8 mouse cellular contexts compared by ENCODE assay signal in the genomic region with DNA sequence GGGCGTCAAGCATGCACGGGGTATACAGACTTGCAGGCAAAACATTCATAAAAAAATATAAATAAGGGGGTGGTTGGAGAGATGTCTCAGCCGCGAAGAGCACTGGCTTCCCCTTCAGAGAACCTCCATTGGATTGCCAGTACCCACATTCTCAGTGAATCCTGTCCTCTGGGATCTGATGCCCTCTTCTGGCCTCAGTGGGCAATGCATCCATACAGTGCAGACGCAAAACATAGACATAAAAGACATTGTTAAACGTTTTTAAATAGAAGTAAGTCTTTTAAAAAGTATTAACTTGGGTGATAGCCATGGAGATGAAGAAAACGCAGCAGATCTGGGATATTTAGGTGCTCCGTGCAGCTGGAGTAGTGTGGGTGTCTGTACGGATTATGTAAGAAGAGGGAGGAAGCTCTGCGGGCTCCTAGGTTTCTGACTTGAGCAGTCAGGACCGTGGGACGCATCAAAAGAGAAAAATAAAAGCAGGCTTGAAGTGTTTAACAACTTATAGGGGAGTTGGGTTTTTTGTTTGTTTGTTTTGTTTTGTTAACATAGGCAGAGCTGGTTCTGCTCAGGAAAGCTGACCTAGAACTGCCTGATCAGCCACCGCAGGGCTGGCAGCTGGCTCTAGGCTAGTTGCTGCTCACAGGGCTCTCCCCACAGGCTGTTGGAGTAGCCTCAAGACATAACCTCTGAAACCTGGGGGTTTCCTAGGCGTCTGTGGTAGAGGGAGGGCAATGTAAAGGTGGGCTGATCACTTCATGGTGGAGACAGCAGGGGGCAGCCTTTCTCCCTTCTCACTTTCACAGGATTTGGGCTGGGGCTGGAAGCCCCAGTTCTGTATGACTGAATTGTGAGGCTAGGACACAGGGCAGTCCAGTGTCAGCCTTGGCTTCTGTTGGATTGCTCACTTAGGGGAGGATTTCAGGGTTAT. TPM values are rescaled to one million over a fixed set of nuclear protein-coding genes. Genes with fewer than 3 reads are reported as not detected.
DNase-seq lines count a peak whose midpoint lies in the region; ATAC-seq and TF ChIP-seq lines count a peak whose summit lies in the region.
"Had no signal": no experiment of that assay in that cellular context is flagged by ENCODE, and none has a peak within 500 bp of the region (broad histone marks: within the 10 kb centered on the region; RNA-seq: fewer than 3 reads in every experiment).

No protein-coding gene starts in this region.

- H3K4me1 ChIP-seq in MEL (ENCODE audit: control insufficient read depth in 1 of 2, insufficient read depth in 2 of 2, low read length in 2 of 2), result peaks cover 0 to 6% of the 10 kb centered on the region in 2 experiments; a peak in 2 of 4 replicates

- peaks cover 2% of the 10 kb centered on the region; the same call in 1 of the 2 replicates for H3K79me2 ChIP-seq in MEL (ENCODE audit: control insufficient read depth, insufficient read depth, low read length, poor library complexity)

- H3K36me3 ChIP-seq in MEL (ENCODE audit: control insufficient read depth in 1 of 2, insufficient read depth in 2 of 2, low read length in 2 of 2), result peaks cover 0 to 3% of the 10 kb centered on the region in 2 experiments; a peak in 1 of 4 replicates
- no peaks in the 10 kb centered on the region for H3K36me3 ChIP-seq in splenic B cell, adult 2 months (ENCODE audit: control insufficient read depth, insufficient read depth, low read length, poor library complexity, severe bottlenecking)

- no peak for TF ChIP-seq EP300 in MEL (IDR thresholded peaks at IDR 0.05; ENCODE audit: low read depth in 1 of 2, low read length in 2 of 2)

- H3K27ac ChIP-seq in left cerebral cortex, adult 2 months, result peak overlapping the region; percentile 54
- H3K27ac ChIP-seq in MEL (ENCODE audit: control insufficient read depth, low read depth, low read length), result 0 out of 2 replicates have a peak overlapping the region, but pooled peaks have one; percentile 19

- H3K9ac ChIP-seq in MEL (ENCODE audit: control insufficient read depth, low read depth, low read length, poor library complexity, severe bottlenecking), result peak overlapping the region; percentile 51

- peak; percentile 49 for TF ChIP-seq RAD21 in MEL (IDR thresholded peaks at IDR 0.05; ENCODE audit: low read depth, low read length)

- H3K9me3 ChIP-seq in MEL (replicated peaks; ENCODE audit: insufficient read depth, low read length), result no peaks in the 10 kb centered on the region

- H3K27me3 ChIP-seq in MEL (ENCODE audit: control insufficient read depth in 1 of 2, insufficient read depth in 2 of 2, low read length in 2 of 2), result no peaks in the 10 kb centered on the region
- no peaks in the 10 kb centered on the region for H3K27me3 ChIP-seq in splenic B cell, adult 2 months (ENCODE audit: control insufficient read depth, insufficient read depth, low read length, poor library complexity, severe bottlenecking)

- no peak for TF ChIP-seq POLR2A in MEL (IDR thresholded peaks at IDR 0.05; ENCODE audit: control insufficient read depth in 1 of 2, insufficient read depth in 1 of 2, low read depth in 1 of 2, low read length in 2 of 2, poor library complexity in 1 of 2)

- peak; percentile 34 for ATAC-seq in granulocyte monocyte progenitor cell, adult 5-6 weeks (replicated peaks; ENCODE audit: poor library complexity, severe bottlenecking)

- peak; percentile 56 for TF ChIP-seq CTCF in left cerebral cortex, adult 2 months (IDR thresholded peaks at IDR 0.05)
- peak; percentile 75 to 84 (median 79) for TF ChIP-seq CTCF in MEL (IDR thresholded peaks at IDR 0.05 in 2 of 3, conservative IDR thresholded peaks at IDR 0.05 in 1 of 3; ENCODE audit: control insufficient read depth in 1 of 3, insufficient read depth in 1 of 3, low read depth in 2 of 3, low read length in 3 of 3, poor library complexity in 1 of 3, severe bottlenecking in 1 of 3)

- DNase-seq in left cerebral cortex, adult 2 months (ENCODE audit: extremely low spot score in 1 of 2, low spot score in 2 of 2), result peak in 1 of 2 experiments; percentile 37
- DNase-seq in left cerebral cortex, postnatal 14 days (ENCODE audit: low spot score in 2 of 2), result no peak
- DNase-seq in MEL (ENCODE audit: low read depth, low spot score), result peak; percentile 83
- peak; percentile 65 for DNase-seq in splenic B cell, adult 2 months (ENCODE audit: low read depth, low spot score)
- no peak for DNase-seq in gastrocnemius, adult 8-10 months (ENCODE audit: low spot score in 2 of 2)
- no peak for DNase-seq in layer of hippocampus, adult 9-11 months

- H3K4me3 ChIP-seq in left cerebral cortex, adult 2 months, result no peak overlapping the region
- H3K4me3 ChIP-seq in MEL (ENCODE audit: control insufficient read depth in 1 of 2, insufficient read depth in 1 of 2, low read depth in 2 of 2, low read length in 2 of 2), result peak overlapping the region; percentile 32 to 76
- H3K4me3 ChIP-seq: myocyte had no signal

- intact Hi-C loops in left cerebral cortex, adult 2 months (cut with DNase I), result loop anchor here (5.0 kb wide), 1 partner anchor 69 kb away; no protein-coding TSS in a partner anchor
- intact Hi-C loops in left cerebral cortex, postnatal 14 days (cut with DNase I), result no loop called here

TF ChIP-seq in MEL, 35 proteins besides CTCF, POLR2A, EP300 and RAD21:
- TF ChIP-seq HCFC1 (IDR thresholded peaks at IDR 0.05; ENCODE audit: low read depth, low read length), result peak; percentile 18; the same call in 1 of the 2 replicates
- TF ChIP-seq ETS1 (IDR thresholded peaks at IDR 0.05; ENCODE audit: low read depth, low read length), result 0 out of 2 replicates have a peak, but pooled peaks have one; percentile 7
- TF ChIP-seq POLR2AphosphoS5 (IDR thresholded peaks at IDR 0.05; ENCODE audit: borderline replicate concordance, low read depth, low read length), result no peak
- TF ChIP-seq SIN3A (IDR thresholded peaks at IDR 0.05; ENCODE audit: low read length), result 0 out of 2 replicates have a peak, but pooled peaks have one; percentile 13
- peak; percentile 58; the same call in 1 of the 2 replicates for TF ChIP-seq BHLHE40 (IDR thresholded peaks at IDR 0.05; ENCODE audit: borderline replicate concordance, low read depth, low read length)
- TF ChIP-seq MAZ (IDR thresholded peaks at IDR 0.05; ENCODE audit: low read depth, low read length), result peak; percentile 42; the same call in 1 of the 2 replicates
- TF ChIP-seq MYC (IDR thresholded peaks at IDR 0.05; ENCODE audit: low read depth, low read length), result 0 out of 2 replicates have a peak, but pooled peaks have one; percentile 31
- TF ChIP-seq TBP (IDR thresholded peaks at IDR 0.05; ENCODE audit: low read depth, low read length), result 0 out of 2 replicates have a peak, but pooled peaks have one; percentile 15
- 0 out of 2 replicates have a peak, but pooled peaks have one; percentile 10 for TF ChIP-seq TCF12 (IDR thresholded peaks at IDR 0.05; ENCODE audit: low read depth, low read length)
- TF ChIP-seq TAL1 (IDR thresholded peaks at IDR 0.05; ENCODE audit: low read length), result no peak
- TF ChIP-seq ZNF384 (IDR thresholded peaks at IDR 0.05; ENCODE audit: low read depth, low read length), result no peak
- TF ChIP-seq MYB (IDR thresholded peaks at IDR 0.05; ENCODE audit: low read depth, low read length), result no peak
- TF ChIP-seq ZC3H11A (IDR thresholded peaks at IDR 0.05; ENCODE audit: low read depth, low read length), result peak; percentile 37; the same call in 1 of the 2 replicates
- TF ChIP-seq SMC3 (IDR thresholded peaks at IDR 0.05; ENCODE audit: low read depth, low read length), result peak; percentile 67

RNA-seq across cellular contexts. Expression of gene Dpy19l3, which starts 2.5 kb away (rescaled TPM):
- 10 to 100 TPM; 65.4 to 90.4 TPM for total RNA-seq in left cerebral cortex, adult 2 months (2021)
- 10 to 100 TPM; 58.7 to 61.6 TPM for total RNA-seq in left cerebral cortex, postnatal 14 days (2021)
- 5.6 and 7.4 TPM in 2 replicates for total RNA-seq in MEL (2012; rRNA removed)
- 1 to 10 TPM in 1 of 2 experiments, not detected in 1; 9.9 TPM for polyA plus RNA-seq in MEL (2012; ENCODE audit: insufficient read depth in 1 of 2, insufficient read length in 2 of 2, low read depth in 1 of 2, low replicate concordance in 2 of 2, missing spikeins in 1 of 2)
- total RNA-seq in granulocyte monocyte progenitor cell, adult 5-6 weeks (2014; fragmentation: Nextera tagmentation), result 19.2 and 21.6 TPM in 2 replicates
- total RNA-seq in granulocyte monocyte progenitor cell, adult 5-6 weeks (2017), result 17.7 and 33.2 TPM in 2 replicates
- total RNA-seq in gastrocnemius, adult 8-10 months (2022), result 1 to 10 TPM; 2.1 to 4.1 (median 3.6) TPM

RNA-seq across cellular contexts. Expression of gene Zfp507, which starts 46.0 kb away (rescaled TPM):
- 10 to 100 TPM; 29.9 to 32.2 TPM for total RNA-seq in left cerebral cortex, adult 2 months (2021)
- 10 to 100 TPM; 25.2 to 27.1 TPM for total RNA-seq in left cerebral cortex, postnatal 14 days (2021)
- total RNA-seq in MEL (2012; rRNA removed), result 16.0 and 16.4 TPM in 2 replicates
- 10 to 100 TPM; 17.7 to 67.2 TPM for polyA plus RNA-seq in MEL (2012; ENCODE audit: insufficient read depth in 1 of 2, insufficient read length in 2 of 2, low read depth in 1 of 2, low replicate concordance in 2 of 2, missing spikeins in 1 of 2)
- 20.5 and 22.5 TPM in 2 replicates for total RNA-seq in granulocyte monocyte progenitor cell, adult 5-6 weeks (2014; fragmentation: Nextera tagmentation)
- total RNA-seq in granulocyte monocyte progenitor cell, adult 5-6 weeks (2017), result 8.7 and 11.1 TPM in 2 replicates
- total RNA-seq in gastrocnemius, adult 8-10 months (2022), result 10 to 100 TPM; 15.8 to 22.5 (median 17.7) TPM

Comparison
In these comparisons a context has a peak if more than half of its experiments do, and no peak if none do; other contexts are left out.
1. DNase-seq: peak in MEL (single experiment) and splenic B cell, adult 2 months (single experiment); none in left cerebral cortex, postnatal 14 days (0 of 2), gastrocnemius, adult 8-10 months (0 of 2) and layer of hippocampus, adult 9-11 months (single experiment).